Mouse (Mus musculus): ENCODE measurements at regions not wholly inside any gene's neighbourhood (a gene's known extent, or its start where the extent isn't known, plus 50 kb on each side); places are given as distances from the start of the nearest gene placed in this dataset.

- TF ChIP-seq CTCF (conservative IDR thresholded peaks at IDR 0.05; ENCODE audit: insufficient read depth, insufficient read length, low read depth, low read length) (no peak), POLR2A (IDR thresholded peaks at IDR 0.05; ENCODE audit: low read depth, low read length) (no peak)
Observed at GRCm38 (mm10) chr15:72208076-72208475, 1626.3 kb upstream of the Gm6569 start.

Measured in kidney, adult 2 months (tissue).